Mouse (Mus musculus): ENCODE results near the gene Zfp385b.

- no peak for TF ChIP-seq CTCF (IDR thresholded peaks at IDR 0.05; ENCODE audit: low read depth, low read length)
- TF ChIP-seq POLR2A (IDR thresholded peaks at IDR 0.05; ENCODE audit: extremely low read depth, insufficient read depth, low read length): no peak
These were observed 137.2 kb downstream of the Zfp385b start for GRCm38 (mm10) chr2:77682205-77682604.
